Mouse (Mus musculus) heart, embryonic 12.5 days (tissue): ENCODE data around the gene Gprin2. TPM values are rescaled to one million over a fixed set of nuclear protein-coding genes. Genes with fewer than 3 reads are reported as not detected.

Experiments used
- ATAC-seq: fragments of 200-750 bp; cut with Nextera tagmentation; 2 replicates; pipeline ENCODE4 v1.8.0; 2017; ENCODE audit warnings: moderate TSS enrichment, moderate library complexity; ENCODE audit not compliant: insufficient number of reproducible peaks, low FRiP score
- H3K27ac ChIP-seq: fragments of 300-500 bp; sonication (generic); 2 replicates; pipeline ENCODE4 v1.5.1; 2016; ENCODE audit warnings: mild to moderate bottlenecking, moderate library complexity; ENCODE audit not compliant: poor library complexity, severe bottlenecking
- H3K27me3 ChIP-seq: fragments of 300-500 bp; sonication (generic); replicated peaks from 2 replicates; pipeline ENCODE4 v1.6.1; 2016; ENCODE audit warnings: mild to moderate bottlenecking, moderate library complexity
- H3K36me3 ChIP-seq: fragments of 300-500 bp; sonication (generic); 2 replicates; pipeline ENCODE4 v1.6.1; 2016; ENCODE audit warnings: mild to moderate bottlenecking, moderate library complexity
- H3K4me1 ChIP-seq: fragments of 300-500 bp; sonication (generic); replicated peaks from 2 replicates; pipeline ENCODE4 v1.6.1; 2016; ENCODE audit warnings: mild to moderate bottlenecking
- H3K4me2 ChIP-seq: fragments of 300-500 bp; sonication (generic); 2 replicates; pipeline ENCODE4 v1.6.1; 2016; ENCODE audit warnings: mild to moderate bottlenecking, moderate library complexity
- H3K4me3 ChIP-seq: fragments of 300-500 bp; sonication (generic); 2 replicates; pipeline ENCODE4 v1.5.1; 2016; ENCODE audit warnings: mild to moderate bottlenecking
- H3K9ac ChIP-seq: fragments of 300-500 bp; sonication (generic); 2 replicates; pipeline ENCODE4 v1.6.1; 2016; ENCODE audit warnings: mild to moderate bottlenecking, moderate library complexity
- H3K9me3 ChIP-seq: fragments of 300-500 bp; sonication (generic); replicated peaks from 2 replicates; pipeline ENCODE4 v1.6.1; 2016; ENCODE audit warnings: mild to moderate bottlenecking, moderate library complexity
- WGBS: fragments of 180-500 bp; shearing (Covaris S2); methylation state at CpG from one replicate; pipeline ENCODE4 v1.1.7; 2016; 5-methylcytosine and 5-hydroxymethylcytosine counted together
- polyA plus RNA-seq: library from polyadenylated mRNA; unstranded; fragments of >200 nt; fragmentation: Nextera tagmentation; extraction: Ambion mirVana; gene quantifications from 2 replicates; pipeline ENCODE4 v1.2.1, GENCODE M21; 2016

Gprin2 gene
- polyA plus RNA-seq, 1 experiment from 2014 or later, result 0.80 TPM

DNA sequence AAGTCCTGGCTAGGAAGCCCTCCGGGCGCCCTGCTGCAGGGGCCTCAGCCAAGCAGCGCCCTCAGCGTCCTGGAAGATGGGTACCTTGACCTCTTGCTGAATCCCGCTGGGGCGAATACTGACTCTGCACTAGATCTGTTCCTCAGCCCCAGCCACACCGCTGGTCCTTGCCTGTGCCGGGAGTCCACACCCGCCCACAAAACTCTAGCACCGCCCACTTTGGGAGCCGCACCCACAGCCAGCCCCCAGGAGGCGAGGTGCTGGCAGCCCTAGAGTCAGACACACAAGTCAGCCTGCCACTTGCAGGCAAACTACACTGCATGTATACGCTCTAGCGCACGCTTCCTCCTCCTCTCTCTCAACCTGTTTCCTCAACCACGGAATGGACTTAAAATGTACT lies 49.1 kb downstream of the Gprin2 start, which contains the start of gene Npy4r:
TSS of gene Npy4r (minus strand) at position 148 of the 400 bp plus-strand sequence.
- peaks cover 14% of the 10 kb centered on the region; the same call in 1 of the 2 replicates for H3K27me3 ChIP-seq
- H3K4me2 ChIP-seq, result peak within 1 kb of the TSS; percentile 55
- 0 out of 2 replicates have a peak within 1 kb of the TSS, but pooled peaks have one; percentile 4 for H3K4me3 ChIP-seq
- H3K9ac ChIP-seq, result no peak within 1 kb of the TSS
- no peaks in the 10 kb centered on the region for H3K36me3 ChIP-seq
- peaks cover 16% of the 10 kb centered on the region for H3K4me1 ChIP-seq
- peak; percentile 72 for ATAC-seq
- H3K9me3 ChIP-seq, result no peaks in the 10 kb centered on the region
- WGBS, result 14% methylated on average over 16 of the region's 16 CpGs
- no peak within 1 kb of the TSS for H3K27ac ChIP-seq

DNA sequence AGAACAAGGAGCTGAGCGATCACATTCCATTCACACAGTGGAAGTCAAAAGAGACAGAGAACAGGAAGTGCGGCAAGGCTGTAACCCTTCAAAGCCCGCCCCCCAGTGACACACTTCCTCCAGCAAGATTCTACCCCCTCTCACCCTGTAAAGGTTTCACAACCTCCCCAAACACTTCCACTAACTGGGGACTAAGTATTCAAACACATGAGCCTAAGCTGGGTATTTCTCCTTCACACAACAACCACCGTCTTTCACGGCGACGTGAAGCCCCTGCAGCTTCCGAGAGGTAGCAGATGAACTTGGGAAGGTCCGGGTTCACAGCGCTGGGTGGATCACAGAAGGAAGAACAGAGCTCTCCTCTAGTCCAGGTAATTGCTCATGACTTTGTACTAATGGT lies 58.5 kb downstream of the Gprin2 start:
- no peak for ATAC-seq
- Histone ChIP-seq H3K36me3 (no peaks in the 10 kb centered on the region), H3K27ac (no peak overlapping the region), H3K9me3 (no peaks in the 10 kb centered on the region), H3K4me1 (no peaks in the 10 kb centered on the region), H3K4me3 (no peak overlapping the region), H3K9ac (no peak overlapping the region), H3K4me2 (no peak overlapping the region), H3K27me3 (no peaks in the 10 kb centered on the region)
- WGBS, result 83% methylated on average over 10 of the region's 10 CpGs

DNA sequence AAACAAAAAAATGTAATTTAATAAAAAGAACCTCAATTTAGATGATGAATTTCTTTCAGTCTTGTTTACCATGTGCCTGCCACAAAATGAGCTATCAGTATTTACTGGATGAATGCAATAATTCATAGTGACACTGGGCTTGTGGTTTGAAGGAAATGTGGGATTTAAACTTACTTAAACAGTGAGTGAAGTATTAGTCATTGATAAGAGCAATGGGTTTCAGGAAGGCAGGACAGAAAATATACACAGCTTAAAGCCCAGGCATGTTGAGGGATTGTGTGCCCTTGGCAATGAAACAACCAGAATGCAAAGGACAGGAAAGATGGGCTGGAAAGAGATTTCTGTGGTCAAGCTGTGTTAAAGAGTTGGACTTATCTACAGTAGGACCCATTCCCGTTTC lies 59.1 kb downstream of the Gprin2 start:
- no peak overlapping the region for H3K9ac ChIP-seq
- H3K4me3 ChIP-seq, result no peak overlapping the region
- no peak overlapping the region for H3K4me2 ChIP-seq
- no peaks in the 10 kb centered on the region for H3K27me3 ChIP-seq
- no peak for ATAC-seq
- WGBS, result 75% methylated on average over 1 of the region's 1 CpGs
- no peaks in the 10 kb centered on the region for H3K4me1 ChIP-seq
- no peaks in the 10 kb centered on the region for H3K9me3 ChIP-seq
- H3K27ac ChIP-seq, result no peak overlapping the region
- no peaks in the 10 kb centered on the region for H3K36me3 ChIP-seq

DNA sequence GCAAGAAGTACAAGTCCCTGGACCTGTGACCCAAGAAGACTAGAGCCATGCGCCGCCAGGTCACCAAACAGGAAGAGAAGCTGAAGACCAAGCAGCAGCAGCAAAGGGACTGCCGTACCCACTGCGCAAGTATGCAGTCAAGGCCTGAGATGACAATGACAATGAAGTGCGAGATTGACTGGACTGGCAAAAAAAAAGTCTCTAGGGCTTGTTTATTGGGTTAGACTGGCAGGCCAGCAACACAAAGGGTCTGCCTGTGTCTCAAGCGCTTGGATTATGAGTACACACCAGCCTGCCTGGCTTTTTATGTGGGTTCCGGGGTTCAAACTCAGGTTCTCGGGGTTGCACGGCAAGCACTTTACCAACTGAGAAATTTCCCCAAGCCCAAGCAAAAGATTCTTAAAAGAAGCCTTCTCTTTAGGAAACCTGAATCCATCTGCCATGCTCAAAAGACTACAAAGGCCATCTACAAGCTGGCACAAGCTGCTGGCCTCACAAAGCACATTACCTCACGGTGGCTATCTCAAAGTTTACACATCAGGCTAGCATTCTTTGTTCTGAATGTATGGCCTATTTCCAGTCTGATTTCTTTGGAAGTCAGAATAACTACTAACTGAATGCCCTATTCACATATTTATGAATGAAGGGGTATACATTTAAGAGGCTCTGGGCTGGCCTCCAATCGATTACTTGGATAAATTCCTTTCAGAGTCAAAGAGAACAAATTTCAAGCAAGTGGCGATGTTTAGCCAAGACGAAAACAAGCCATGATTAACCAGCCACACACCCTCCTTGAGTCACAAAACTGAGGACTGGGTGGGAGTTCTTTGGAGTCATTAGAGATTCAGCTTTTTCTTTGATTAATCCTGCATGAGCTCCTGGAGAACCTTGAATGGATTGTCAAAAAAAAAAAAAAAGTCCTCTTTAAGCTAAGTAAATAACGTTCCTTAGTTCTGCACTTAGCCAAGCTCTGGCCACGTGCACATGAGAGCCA lies 61.5 kb downstream of the Gprin2 start:
- Histone ChIP-seq H3K27ac (no peak overlapping the region), H3K9me3 (no peaks in the 10 kb centered on the region), H3K9ac (no peak overlapping the region), H3K27me3 (no peaks in the 10 kb centered on the region), H3K36me3 (no peaks in the 10 kb centered on the region), H3K4me1 (no peaks in the 10 kb centered on the region), H3K4me2 (no peak overlapping the region), H3K4me3 (no peak overlapping the region)
- no peak for ATAC-seq
- WGBS, result 82% methylated on average over 15 of the region's 15 CpGs

Other genes with a start within 250 kb of the Gprin2 start
- 0.14 and 0.36 TPM in 2 replicates for gene Rbp3, start 247.7 kb downstream of the Gprin2 start, polyA plus RNA-seq
- 0.04 TPM in 1 of 2 replicates, not detected in the other for gene Zfp488, start 222.9 kb downstream of the Gprin2 start, polyA plus RNA-seq
- not detected in 2 replicates for gene Gm30083, start 186.5 kb downstream of the Gprin2 start, polyA plus RNA-seq
- gene Gm5460, start 184.9 kb downstream of the Gprin2 start, polyA plus RNA-seq, result not detected in 2 replicates
- not detected in 2 replicates for gene Antxrl, start 148.9 kb downstream of the Gprin2 start, polyA plus RNA-seq
- gene Anxa8, start 115.7 kb downstream of the Gprin2 start, polyA plus RNA-seq, result 0.61 and 0.74 TPM in 2 replicates
- gene A630023A22Rik, start 98.9 kb downstream of the Gprin2 start, polyA plus RNA-seq, result not detected in 2 replicates
- 0.19 and 0.22 TPM in 2 replicates for gene Npy4r, start 49.2 kb downstream of the Gprin2 start, polyA plus RNA-seq
- 0.26 and 0.72 TPM in 2 replicates for gene Syt15, start 17.9 kb upstream of the Gprin2 start, polyA plus RNA-seq
- gene Shld2, start 108.8 kb upstream of the Gprin2 start, polyA plus RNA-seq, result 7.6 and 7.8 TPM in 2 replicates
- 66.4 and 70.8 TPM in 2 replicates for gene Glud1, start 109.1 kb upstream of the Gprin2 start, polyA plus RNA-seq
- gene Fam25c, start 153.8 kb upstream of the Gprin2 start, polyA plus RNA-seq, result not detected in 2 replicates
- 1.9 and 2.3 TPM in 2 replicates for gene Sncg, start 173.1 kb upstream of the Gprin2 start, polyA plus RNA-seq
- 31.3 and 32.0 TPM in 2 replicates for gene Mmrn2, start 173.8 kb upstream of the Gprin2 start, polyA plus RNA-seq